Mouse (Mus musculus) cerebellum, adult 11-12 months (tissue): ENCODE results near the gene Adamts9.

Experiments
- DNase-seq: peaks from one replicate; pipeline ENCODE4 v3.0.0; 2022

The Adamts9 gene

DNA sequence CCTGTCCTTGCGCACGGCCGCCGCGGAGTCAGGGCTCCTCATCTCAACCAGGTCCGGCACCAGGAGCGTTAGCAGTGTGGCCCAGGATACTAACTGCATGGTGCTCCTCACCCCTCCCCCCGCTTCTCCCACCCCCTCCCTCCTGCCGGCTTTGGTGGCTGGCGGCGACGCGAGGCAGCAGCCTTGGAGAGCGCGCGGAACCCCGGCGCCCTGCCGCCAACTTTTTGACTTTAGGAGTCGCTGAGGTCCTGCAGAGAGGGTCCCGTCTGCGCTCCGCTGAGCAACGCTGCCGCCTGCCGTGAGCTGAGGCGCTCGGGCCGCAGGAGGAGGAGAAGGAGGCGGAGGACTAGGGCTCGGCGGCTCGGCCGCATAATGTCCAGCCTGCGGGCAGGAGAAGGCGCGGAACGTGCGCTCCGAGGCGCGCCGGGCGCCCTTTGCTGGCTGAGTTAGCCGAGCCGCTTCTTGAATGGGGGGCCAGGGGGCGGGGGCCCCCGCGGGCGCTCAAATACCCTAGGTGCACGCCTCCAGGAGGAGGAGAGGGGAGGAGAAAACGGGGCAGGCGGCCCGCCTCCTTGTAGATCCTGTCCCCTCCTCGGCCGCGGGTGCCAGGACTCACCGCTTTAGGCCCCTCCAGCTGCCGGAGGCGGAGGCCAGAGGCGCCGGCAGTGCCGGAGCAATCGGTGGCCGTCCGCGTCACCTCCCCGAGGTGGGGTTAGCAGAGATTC, at the start of gene Adamts9:
Gene Adamts9, minus strand, starts transcription at position 436 of the 725 bp plus-strand sequence.
- peak; percentile 5 for DNase-seq

DNA sequence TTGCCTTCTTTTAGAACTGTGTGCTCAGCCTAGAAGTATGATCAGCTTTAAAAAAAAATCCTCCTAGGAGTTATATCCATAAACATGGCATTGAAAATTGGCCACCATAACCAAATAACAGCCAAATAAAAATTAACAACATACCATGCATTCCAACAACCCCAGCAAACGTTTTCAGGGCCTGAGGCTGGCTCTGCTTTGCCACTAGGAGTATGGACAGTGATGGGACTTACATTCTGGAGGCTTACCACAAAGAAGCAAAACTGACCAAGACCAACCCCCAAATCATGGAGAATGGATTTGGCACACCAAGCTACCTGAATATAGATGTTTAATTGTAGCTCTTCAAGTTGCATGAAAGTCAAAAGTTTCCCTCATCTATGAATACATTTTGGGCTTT, 48.3 kb upstream of the Adamts9 start:
- DNase-seq = no peak

DNA sequence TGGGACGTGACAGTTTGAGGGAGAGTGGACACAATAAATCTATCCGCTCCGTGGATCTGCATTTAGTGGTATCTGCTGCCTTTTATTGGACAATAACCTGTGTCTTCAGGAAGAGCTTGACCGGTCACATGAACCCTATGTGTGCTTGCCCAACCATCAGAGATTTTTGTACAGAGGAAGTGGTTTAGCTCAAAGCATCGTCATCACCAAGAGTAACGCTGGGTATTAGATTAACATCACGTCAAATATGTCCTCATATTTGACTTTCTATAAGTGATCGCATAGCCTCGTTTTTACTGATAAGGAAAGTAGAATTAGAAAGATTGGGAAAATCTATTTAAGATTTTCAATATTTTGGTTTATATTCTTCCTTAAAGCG, 45.3 kb upstream of the Adamts9 start:
- no peak for DNase-seq

DNA sequence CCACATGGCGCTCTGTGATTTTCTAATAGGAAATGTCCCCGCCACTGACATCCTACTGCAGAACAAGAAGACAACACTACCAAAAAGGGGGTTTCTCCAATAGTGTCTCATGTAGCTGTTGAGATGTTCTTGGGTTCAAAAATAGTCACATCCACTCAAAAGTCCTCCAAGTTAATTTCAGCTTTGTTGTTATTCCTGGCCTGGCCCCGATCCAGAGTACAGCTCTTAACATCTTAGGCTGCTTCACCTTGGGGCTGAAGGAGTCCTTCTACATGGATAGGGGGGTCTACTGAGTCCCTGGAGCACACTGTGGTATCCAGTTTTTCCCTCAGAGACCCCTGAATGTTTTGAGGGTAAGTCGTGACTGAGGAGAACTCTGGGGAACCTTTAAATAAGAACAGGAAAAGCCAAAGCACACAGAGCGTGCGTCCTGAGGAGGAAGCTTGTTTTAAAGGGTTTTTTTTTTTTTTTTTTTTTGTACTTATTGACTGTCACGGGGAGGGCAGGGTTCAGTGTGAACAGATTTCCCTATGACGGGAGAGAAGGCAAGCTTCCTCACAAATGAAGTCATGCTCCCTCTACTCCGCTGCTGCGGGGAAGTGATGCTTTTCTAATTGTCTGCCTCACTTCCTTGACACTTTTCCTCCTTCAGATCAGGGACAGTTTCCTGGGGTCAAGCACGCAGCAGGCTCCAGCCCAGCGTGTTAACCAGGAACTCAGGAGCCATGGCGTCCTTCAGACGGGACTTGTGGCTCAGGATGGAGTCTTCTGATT, 44.7 kb upstream of the Adamts9 start:
- no peak for DNase-seq

DNA sequence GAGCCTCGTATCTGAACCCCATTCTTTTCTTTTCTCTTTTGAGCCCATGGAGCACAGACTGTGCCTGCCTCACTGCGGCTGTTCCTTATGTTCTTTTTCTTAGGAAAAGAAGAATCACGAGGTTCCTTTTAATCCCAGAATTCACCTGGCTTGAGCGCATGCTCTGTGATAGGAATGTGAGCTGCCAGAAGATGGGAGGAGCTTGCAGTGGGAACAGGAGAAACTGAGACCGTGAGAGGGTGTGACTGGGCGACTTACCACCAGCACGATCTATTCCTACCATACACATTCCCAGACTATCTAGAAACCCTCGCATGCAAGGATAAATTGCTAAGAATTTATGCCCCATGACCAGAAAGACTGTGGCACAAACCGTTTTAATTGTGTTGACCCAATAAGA, 44.1 kb upstream of the Adamts9 start:
- DNase-seq = no peak

DNA sequence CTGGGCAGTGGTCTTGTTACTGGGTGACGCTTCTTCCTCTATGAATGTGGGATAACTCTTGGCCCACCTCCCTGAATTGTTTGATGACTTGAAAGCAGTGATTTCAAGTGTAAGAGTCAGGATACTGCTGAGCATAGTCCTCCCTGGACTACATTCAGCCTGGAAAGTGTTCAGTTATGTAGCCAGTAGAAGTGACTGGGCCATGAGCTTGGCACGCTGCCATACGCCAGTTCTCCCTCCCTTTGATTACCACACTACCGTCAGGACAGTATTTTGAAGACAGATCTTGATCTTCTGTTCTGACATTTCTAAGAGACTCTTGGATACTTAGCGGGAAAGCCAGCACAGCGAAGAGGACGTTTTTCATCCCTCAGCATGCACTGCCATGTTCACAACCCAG, 40.1 kb upstream of the Adamts9 start:
- DNase-seq = no peak

DNA sequence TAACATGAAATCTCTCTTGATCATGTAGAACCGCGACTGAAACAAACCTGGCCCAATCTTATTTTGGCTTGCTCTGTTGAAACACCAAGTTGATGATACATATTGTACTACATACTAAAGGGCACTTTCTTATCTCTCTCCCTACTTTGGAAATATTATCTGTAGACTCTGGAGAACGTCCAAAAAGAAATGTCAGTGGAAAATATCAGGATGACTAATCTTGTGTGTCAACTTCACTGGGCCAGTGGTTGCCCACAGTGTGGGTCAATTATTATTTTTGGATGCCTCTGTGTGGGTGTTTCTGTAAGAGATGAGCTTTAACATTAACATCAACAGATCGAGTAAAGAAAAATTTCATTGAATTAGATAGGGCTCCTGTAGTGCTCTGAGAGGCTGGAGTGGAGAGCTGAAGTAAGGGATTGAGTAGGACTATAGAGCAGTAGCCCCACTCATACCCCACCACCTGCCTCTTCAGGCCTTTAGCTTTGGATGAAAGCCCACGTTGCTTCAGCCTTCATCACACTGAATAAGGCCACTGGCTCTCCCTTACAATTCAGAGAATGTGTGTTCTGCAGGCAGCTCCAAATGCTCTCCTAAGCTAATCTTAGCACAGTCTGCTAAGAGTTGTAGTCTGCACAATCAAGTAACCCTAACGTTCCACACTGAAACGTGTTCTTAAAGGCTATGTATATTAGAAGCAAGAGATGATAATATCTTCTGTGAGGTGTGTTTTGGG, 38.3 kb upstream of the Adamts9 start:
- no peak for DNase-seq

DNA sequence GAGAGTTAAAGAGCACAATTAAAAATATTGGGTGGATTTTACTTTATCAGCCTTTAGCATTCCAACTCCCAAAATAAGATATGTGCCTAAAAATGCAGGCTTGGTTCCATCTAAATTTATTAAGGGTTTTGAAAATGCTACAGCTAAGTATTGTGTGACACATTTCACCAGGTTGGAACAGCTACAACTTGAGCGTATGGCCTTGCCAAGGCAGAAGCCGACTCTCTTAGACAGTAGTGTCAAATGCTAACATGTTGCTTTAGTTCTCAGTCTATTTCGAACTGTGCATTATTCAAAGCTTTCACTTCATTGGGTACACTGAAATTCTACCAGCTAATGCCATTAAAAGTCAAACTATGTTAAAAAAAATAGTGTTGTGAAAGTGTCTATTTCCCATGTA, 30.0 kb upstream of the Adamts9 start:
- no peak for DNase-seq

DNA sequence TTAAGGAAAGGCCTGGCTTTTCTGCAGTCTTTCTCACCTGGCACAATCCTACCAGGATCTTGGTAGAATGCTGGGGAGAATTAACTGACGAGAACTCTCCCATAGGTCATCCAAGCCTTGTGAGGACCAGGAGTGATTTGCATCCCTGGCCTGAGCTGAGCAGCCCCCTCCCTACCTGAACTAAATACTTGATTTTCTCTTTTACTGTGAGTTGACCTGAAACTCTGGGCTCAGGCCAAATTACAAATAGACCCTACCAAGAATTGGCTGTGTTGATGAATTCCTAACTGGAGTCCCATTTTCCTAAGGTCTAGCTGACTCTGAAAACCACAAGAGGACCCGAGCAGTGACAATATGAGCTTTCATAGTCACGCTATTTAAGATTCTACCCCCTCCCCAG, 25.4 kb upstream of the Adamts9 start:
- DNase-seq = no peak

DNA sequence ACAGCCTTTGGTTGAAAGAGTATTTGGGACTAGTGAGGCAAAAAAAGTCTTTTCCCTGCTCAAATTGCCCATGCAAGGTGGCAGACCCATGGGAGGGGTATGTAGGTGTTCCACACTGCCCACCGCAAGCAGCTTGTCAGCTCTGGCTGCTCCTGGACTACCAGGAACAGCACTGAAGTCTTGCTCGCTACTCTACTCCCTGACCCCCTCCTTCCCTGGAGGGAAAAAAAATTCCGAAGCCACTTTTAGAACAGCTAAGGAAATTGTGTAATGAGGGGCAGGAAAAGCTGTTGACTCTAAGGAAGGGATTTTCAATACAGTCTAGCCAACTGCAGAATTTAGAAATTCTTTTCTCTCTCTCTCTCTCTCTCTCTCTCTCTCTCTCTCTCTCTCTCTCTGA, 24.9 kb upstream of the Adamts9 start:
- no peak for DNase-seq

DNA sequence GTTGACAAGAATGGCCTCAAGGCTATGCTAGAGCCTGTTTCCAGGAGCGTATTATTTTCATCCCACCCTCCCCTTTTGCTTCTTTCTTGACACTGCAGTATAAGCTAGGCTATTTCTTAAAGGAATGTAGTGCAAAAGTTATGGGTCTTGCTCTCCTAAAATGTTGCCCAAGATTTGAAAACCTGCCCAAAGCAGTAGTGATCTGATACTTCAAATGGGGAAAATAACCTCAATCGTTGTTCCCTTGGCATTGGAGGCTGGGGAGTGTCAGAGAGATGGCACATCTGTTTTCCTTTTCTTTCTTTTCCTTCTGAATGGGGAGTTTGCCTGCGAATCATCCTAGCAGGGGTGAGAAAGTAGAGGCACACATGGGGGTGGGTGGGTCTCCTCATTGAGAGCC, 19.7 kb upstream of the Adamts9 start:
- DNase-seq = no peak

DNA sequence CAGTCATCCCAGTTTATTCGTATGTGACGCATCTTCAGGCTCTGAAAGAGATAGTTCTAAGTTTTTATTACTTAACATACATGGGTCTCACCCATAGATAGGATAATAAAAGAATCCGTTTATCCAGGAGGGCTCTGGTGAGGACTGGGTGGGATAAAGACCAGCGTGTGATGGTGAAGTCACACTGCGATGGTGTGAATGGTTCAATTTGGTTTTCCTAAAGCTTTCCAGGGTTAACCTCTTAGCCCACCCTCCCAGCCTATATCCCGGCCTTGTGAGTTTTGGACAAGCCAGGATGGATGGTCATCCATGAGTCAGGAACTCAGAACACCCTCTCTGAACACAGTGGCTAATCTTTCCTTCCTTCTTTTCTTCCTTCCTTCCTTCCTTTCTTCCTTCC, 17.7 kb upstream of the Adamts9 start:
- no peak for DNase-seq

DNA sequence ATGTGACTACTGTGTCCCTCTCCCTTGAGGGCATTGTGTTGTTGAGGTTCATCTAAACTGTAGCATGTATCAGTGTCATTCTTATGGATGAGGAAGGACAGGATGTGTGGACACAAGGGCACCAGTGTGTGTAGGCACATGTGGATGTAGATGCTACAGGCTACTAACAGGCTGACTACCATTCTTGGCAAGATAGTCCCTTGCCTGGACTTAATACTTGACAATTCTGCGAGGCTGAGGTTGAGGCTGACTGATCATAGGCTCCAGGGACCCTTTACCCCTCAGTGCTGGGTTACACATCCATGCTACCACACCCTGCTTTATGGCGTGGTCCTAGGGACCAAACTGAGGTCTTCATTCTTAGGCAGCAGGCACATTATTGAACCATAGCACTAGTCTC, 16.1 kb upstream of the Adamts9 start:
- DNase-seq = no peak

DNA sequence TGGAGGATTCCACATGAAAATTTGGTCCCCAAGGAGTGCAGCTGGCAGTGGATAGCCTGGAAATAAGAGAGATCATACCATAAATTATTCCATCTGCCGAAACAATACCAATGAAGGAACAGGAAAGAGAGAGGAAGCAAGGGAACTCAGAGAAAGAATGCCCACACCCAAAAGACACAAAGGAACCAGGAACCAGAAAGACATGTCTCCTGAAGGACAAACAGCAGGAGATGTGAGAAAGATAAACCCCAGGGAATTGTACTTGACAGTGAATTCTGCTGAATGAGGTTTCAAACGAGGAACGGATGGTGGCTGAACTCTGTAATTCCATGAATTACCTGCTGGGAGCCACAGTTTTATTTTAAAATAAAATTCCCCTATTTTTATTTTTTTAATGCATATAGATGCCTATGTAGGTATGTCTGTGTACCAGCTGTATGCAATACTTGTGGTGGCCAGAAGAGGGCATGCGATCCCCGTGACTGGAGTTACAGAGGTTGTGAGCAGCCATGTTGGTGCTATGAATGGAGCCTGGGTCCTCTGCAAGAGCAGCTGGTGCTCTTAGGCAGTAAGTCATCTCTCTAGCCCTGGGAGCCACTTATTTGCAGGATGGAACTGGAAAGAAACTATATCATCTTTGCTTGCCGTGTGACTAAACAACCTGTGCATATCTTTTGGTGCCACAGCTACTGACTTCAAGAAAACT, 4.2 kb upstream of the Adamts9 start:
- DNase-seq = no peak

DNA sequence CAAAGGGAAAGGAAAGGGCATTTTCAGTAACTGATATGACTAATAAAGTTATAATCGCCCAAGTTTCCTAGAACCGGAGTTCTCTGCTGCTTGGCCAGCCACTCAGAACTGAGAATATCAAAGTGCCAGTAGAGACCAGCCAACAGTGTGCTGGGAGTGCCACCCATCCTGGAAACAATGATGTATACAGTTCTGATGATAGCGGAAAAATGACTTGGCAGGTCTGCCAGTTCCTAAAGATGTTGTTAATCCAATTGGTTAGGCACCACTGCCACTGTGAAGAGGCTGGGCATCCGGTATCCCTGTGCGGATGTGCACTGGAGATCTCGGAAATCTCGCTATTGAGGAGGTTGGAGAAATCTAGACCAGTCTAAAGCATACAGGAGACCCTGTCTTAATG, 1.4 kb upstream of the Adamts9 start:
- DNase-seq = no peak

DNA sequence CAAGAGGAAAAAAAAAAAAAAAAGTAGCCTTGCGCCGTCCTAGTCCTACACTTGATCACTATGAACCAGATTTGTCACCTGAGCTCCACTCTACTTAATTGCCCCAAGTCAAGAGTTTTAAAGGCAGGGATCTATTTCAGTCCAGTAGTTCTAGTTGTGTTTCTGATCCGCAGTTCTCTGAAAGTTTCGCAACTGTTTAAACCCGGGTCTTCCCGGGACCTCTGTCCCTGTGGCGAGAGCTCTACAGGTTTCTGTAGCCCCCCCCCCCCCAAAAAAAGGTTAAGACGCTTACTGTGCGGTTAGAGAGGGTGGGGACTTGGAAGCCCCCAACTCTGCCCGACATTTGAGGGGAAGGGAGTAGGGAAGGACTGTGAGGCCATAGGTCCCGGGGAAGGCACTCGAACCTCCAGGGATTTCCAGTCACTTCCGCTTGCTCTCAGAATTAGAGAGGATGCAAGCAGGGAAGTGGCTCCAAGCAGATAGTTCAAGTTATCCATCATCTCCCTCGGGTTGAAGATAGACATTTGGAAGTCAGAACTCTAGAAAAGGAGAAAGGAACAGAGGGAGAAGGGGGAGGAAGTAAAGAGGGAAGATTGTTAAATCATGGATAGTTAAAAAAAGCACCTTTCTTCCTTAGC, 875 bp upstream of the Adamts9 start:
- no peak for DNase-seq

DNA sequence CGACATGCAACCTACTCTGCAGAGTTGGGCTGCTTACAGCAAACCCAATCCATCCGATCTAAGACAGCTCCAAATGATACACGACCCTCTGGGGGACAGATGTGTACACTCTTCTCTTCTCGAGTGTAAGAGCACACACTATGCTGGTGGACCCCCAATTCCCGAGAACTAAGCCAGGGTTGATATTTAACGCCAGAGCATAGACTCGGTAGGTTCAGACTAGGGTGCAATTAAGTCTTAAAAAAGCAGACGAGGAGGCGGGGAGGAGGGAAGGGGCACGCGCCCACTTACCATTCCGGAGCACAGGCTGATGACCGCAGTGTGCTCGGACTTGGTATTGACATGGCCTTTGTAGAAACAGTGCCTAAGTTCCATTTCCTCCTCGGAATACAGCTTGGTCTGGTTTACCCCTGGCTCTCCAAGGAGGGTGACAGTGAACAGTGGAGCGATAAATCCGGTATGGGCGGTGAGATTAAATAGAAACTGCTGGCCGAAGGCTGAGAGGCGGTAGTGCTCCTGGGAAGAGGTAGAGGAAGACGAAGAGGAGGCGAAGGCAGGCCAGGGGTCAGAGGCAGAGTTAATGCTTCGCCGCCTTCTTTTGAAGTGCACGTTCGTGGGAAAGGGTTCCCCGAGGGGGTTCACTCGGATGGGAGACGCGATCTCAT, 1.4 kb downstream of the Adamts9 start:
- DNase-seq = no peak

DNA sequence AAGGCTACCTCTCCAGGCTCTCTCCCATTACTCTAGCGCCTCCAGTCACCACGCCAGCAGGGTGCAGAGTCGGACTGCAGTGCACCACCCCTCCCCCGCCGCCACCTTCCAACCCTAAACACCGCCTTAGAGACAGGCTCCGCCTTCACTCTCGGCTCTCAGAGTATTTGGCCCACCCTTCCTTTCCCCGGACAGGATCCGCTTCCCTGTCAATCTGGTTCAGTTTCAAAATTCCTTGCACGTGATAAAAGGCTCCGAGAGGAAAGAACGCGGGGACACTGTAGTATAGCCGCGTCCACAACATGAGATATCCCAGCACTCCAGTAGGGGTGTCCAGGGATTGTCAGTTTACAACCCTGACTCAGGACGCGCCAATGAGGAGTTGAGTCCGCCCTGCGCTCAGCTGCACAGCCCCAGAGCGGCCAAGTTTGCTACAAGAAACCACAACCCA, 2.0 kb downstream of the Adamts9 start:
- peak; percentile 10 for DNase-seq

DNA sequence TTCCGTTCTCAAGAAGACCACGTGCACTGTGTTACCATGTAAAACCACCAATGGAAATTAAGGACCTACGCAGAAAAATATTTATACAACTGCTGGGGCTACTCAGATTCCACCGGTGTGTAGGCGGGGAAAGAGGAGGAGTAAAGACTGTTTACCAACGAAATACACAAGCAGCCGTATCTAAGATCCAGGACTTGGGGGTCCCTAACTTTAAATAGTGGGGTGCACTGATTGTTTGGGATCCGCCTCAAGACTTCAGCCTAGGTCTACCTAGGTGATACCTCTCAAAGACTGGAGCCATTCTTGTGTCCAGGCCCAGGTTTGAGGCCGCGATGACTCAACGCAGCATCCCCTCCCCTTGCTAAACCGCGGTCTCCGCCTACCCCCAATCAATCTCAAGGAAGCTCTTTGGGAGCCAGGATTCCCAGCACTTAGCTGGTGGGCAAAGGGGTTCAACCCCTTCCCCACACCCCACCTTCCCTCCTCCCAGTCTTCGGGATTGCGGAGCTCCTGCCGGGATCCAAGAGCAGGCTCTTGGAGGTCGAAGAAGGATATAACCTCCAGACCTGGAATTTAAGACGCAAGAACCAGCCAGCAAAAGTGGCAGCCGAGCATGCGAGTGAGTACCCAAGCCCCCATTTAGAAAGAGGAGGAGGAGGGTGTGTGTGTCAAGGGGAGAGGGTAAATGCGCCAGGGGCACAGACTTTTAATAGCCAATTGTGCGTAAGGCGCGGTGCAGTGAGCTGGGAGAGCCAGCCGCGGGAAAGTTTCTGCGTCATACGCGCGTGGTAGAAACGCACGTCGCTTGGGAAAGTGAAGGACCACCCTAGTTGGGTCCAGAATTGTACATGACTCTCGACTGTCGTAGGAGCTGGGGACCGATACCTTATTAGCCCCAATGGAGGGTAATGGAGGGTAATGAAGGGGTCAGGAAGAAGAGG, 2.8 kb downstream of the Adamts9 start:
- peak; percentile 5 for DNase-seq

DNA sequence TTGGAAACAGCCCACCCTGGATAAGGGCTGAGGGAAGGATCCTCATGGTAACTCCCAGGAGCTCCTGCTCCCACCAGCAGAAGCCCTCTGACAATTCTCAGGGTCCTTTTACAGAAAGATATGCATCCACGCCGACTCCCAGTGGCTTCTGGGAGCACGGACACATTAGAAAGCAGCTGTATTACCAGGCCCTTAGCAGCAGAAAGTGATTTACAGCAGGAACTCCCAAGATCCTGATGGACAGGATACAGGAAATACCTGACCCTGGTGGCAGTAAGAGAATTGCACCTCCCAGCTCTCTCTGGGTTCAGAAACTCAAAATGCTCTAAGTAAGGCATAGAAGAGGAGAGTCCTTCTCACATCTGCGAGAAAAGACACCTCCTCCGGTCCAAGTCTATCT, 15.0 kb downstream of the Adamts9 start:
- no peak for DNase-seq

DNA sequence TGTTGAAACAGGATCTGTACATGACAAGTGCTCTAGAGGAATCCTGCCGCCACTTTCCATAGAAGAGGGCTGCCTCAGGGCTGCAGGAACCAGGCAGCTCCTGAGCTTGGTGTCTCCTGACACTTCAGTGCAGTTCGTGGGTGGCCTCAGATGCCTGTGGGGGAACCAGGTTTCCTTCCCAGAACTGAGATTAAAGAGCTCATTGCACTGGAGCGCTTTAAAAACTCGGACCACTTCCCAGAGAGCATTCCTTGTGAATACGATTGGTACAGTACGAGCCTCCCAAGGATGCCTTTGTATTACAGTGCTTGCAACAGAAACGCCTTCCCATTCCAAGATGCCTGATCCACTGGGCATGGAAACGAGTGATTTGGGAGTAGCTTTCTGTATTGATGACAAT, 18.8 kb downstream of the Adamts9 start:
- DNase-seq = no peak
